Mouse (Mus musculus) brain, embryonic 14.5 days (tissue): ENCODE results near the gene Psmd9. TPM values are rescaled to one million over a fixed set of nuclear protein-coding genes. Genes with fewer than 3 reads are reported as not detected.

Experiments
- DNase-seq: peaks from one replicate; pipeline ENCODE4 v3.0.0-alpha.2; 2011; ENCODE audit warnings: low read depth
- CTCF ChIP-seq: fragments of 200-500 bp; IDR thresholded peaks from 2 replicates; pipeline ENCODE4 v1.5.1; 2012; ENCODE audit warnings: inconsistent platforms, mild to moderate bottlenecking, moderate library complexity, borderline replicate concordance; ENCODE audit not compliant: insufficient read depth, insufficient read length; ENCODE audit errors: extremely low read depth
- POLR2A ChIP-seq: fragments of 200-500 bp; IDR thresholded peaks from 2 replicates; pipeline ENCODE4 v1.6.1; 2012; ENCODE audit warnings: mild to moderate bottlenecking, inconsistent platforms, borderline replicate concordance; ENCODE audit not compliant: poor library complexity, insufficient read depth, insufficient read length, severe bottlenecking; ENCODE audit errors: extremely low read depth
- polyA plus RNA-seq: library from polyadenylated mRNA; depleted of rRNA; stranded (reverse); fragments of >200 nt; gene quantifications from 2 replicates; pipeline ENCODE4 v1.2.3, GENCODE M21; 2012

Gene Psmd9
- polyA plus RNA-seq, 1 experiment, result 36.2 TPM

DNA sequence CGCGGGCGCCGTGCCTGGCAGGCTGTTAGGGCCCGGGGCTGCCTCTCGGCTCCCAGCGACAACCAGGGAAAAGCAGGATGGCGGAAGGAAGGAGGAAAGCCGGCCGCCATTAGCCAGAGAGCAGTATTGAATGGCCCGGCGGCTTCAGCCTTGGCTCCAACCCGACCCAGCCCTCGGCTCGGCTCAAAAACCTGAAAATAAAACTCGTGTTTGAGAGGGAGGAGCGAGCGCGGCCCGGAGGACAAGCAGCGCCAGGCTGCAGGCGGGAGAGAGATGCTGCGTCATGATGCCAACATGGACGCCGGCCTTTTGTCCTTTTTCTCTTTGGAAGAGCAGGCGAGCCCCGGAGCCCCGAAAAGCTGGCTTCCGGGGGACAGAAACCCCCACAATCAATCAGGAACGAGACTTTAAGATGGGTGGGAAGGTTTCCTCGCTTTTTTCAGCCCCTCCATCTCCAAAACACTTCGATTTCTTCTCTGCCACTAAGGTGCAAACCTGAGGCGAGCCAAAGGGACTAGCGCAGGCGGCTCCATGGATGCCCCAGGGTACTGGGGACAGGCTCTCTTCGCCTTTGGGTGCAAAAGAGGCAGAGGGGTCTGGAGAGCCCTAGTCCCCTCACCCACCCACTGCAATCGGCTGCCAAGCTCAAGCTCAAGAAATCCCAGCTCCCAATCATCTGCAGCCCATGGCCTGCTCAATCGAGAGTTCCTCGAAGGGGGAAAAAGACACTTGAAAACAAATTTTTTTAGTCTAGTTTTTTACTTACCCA, 30.1 kb upstream of the Psmd9 start:
- TF ChIP-seq POLR2A (peak; percentile 51; the same call in 1 of the 2 replicates), CTCF (no peak)
- peak; percentile 93 for DNase-seq

- TF ChIP-seq POLR2A (no peak), CTCF (no peak)
- peak; percentile 71 for DNase-seq
Observed at GRCm38 (mm10) chr5:123139722-123140627, 29.2 kb upstream of the Psmd9 start.

DNA sequence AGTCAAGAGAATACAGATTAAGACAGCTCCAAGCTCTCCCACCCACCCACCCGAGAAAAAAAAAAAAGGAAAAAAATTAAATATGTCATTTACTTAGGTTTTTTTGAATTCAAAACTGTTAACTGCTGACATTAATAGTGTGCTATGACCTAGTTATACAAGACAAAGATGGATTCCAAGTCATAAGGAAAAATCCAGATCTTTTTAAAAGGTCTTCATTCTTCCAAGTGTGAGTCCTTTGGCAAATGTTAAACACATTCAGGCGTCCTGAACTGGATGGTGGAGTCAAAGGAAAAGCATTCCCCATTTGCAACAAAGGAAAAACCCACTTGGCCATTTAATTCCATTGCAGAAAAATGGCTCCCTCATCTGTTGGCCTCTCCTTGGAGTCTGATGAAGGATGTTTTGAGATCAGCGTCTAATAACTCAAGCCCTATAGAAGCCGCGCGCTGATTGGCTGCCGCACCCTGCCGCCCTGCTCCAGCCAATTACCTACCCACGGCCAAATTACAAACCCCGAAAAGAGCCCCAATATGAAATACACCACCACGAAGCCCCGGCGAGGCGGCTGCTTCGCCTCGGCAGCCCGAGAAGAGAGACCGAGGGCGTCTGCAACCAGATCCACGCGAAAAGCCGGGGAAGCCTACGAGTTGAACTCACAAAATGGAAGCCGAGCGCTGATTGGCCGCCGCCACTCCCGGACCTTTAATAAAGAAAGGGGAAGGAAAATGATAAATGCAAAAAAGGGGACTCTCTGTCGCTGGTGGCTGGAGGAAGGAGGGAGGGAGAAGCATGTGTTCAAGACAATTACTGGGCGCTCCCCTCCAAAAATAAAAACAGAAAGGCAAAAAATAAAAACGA, 28.3 kb upstream of the Psmd9 start:
- peak; percentile 99 for DNase-seq
- TF ChIP-seq POLR2A (peak; percentile 71; the same call in 1 of the 2 replicates), CTCF (no peak)

GRCm38 (mm10) chr5:123141555-123142160, 27.6 kb upstream of the Psmd9 start:
- TF ChIP-seq CTCF (no peak), POLR2A (0 out of 2 replicates have a peak, but pooled peaks have one; percentile 0)
- peak; percentile 84 for DNase-seq

- TF ChIP-seq POLR2A (peak; percentile 31), CTCF (no peak)
Observed at GRCm38 (mm10) chr5:123142161-123143157, 26.8 kb upstream of the Psmd9 start, which contains the start of gene Setd1b. Gene Setd1b (plus strand): TSS chr5:123142193.

GRCm38 (mm10) chr5:123143251-123143970, 25.8 kb upstream of the Psmd9 start:
- DNase-seq, result peak; percentile 82
- TF ChIP-seq CTCF (no peak), POLR2A (no peak)

More at GRCm38 (mm10) chr5:123142161-123143157, 26.8 kb upstream of the Psmd9 start, which contains the start of gene Setd1b:
- peak; percentile 81 for DNase-seq

GRCm38 (mm10) chr5:123143971-123144745, 25.1 kb upstream of the Psmd9 start:
- TF ChIP-seq POLR2A (no peak), CTCF (no peak)
- peak; percentile 24 for DNase-seq
